Mouse (Mus musculus): ENCODE data around the gene Ankrd39. TPM values are rescaled to one million over a fixed set of nuclear protein-coding genes. Genes with fewer than 3 reads are reported as not detected.

The Ankrd39 gene
- total RNA-seq, 2 experiments from 2014 or later: 5.8 to 6.2 TPM

- DNase-seq: no peak
Measured at GRCm38 (mm10) chr1:36529875-36530274, 17.4 kb downstream of the Ankrd39 start.

- no peak for DNase-seq
Measured at GRCm38 (mm10) chr1:36529274-36529673, 18.0 kb downstream of the Ankrd39 start.

DNA sequence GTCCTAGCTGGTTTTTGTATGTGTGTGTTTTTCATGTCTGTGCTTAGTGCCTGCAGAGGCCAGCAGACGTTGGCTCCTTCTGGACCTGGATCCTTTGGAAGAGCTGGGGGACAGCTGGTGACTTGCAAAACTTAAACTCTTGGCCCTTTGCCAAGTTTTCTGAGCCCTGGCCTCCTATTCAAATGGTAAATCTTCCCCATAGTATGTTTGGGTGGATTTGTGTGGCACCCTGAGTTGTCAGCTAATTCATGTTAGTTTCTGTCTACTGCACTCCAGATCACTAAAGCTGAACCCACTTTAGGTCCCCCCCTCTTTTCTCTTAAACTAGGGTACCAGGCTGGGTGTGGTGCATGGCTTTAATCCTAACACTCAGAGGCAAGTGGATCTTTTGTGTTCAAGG, 18.9 kb downstream of the Ankrd39 start:
- DNase-seq: no peak

GRCm38 (mm10) chr1:36526903-36527302, 20.3 kb downstream of the Ankrd39 start:
- no peak for DNase-seq

DNA sequence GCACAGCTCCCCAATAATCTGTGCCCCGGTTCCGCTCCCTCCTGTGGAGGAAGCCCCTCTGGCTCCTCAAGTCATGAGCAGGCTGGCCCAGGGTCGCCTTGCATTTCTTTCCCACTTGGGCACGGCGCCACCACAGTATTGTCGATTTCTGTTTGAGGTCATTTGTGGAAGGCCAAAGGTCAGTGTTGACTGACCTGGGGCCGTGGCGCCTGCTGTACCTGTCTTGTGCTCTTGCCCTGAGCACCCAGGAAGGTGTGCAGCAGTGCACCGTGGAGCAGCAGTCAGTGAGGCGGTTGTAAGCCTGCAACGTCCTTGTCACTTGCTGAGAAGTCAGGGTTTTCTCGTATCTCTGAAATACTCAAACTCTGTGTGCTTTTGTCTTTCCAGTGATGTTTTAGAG, 21.5 kb downstream of the Ankrd39 start:
- no peak for DNase-seq

GRCm38 (mm10) chr1:36524058-36524457, 23.2 kb downstream of the Ankrd39 start:
- no peak for DNase-seq

DNA sequence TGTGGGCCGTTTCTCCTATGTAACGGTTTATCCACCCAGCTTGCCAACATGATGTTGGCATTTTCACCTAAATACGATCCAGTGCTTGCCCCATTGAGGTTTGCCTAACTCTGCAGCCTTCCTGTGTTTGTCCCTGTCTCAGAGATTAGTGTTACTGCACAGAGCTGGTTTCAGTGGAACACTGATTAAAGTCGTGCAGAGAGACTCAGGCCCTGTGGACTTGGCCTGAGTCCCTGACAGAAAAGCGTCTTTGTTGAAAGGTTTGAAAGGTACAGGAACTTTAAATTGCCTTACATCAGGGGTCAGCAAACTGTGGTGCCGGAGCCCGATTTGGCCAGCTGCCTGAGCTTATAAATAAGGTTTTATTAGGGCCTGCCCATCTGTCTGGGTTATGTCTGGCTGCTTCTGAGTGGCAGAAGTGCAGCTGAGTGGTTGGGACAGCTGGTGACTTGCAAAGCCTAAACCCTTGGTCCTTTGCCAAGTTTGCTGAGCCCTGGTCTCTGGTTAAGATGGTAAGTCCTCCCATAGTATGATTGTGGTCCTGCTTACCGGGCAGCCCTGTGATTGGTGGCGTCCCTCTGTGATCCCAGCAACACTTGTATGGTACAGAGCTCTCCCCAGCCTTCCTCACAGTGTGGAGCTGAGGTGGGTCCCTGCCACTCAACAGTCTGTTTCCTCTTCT, 23.8 kb downstream of the Ankrd39 start:
- DNase-seq: peak in 1 of 2 experiments; percentile 40

DNA sequence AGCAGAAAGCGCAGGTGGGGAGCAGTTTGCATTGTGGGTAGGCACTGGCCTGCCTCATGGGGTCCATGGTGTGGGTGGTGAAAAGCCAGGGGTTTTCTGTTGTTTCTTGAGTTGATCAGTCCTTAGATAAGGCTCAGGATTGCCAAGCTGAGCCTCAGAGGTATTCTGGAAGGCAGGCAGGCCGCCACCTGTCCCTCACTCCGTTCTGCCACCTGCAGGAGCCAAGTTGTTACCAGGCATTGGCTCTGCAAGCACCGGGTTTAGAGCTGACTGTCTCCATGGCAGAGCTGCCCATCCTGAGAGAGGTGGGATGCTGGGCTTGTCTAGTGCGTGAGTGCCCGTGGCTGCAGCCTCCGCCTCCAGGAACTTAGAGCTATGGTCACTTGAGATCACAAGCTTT, 25.0 kb downstream of the Ankrd39 start:
- no peak for DNase-seq

DNA sequence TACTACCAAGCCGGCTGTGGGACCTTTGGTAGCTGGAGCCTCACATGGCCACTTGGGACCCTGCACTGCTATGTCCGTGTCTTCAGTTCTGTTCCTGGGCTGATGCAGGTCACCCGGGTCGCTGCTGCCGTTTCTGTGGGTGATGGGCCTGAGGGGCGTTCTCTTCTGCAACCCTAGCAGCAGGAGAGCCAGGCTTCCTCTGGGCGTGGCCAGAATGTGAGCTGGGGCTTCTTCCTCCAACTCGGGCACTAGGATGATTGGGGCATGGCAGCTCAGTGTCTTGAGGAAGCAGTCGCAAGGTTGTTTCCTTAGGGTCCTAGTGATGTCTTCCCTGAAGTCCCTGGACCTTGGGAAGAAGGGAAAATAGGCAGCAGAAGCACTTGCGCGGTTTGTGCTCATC, 27.6 kb downstream of the Ankrd39 start:
- DNase-seq: no peak

- peak in 1 of 2 experiments; percentile 36 for DNase-seq
Measured at GRCm38 (mm10) chr1:36518259-36518658, 29.0 kb downstream of the Ankrd39 start.

- DNase-seq: no peak
Measured at GRCm38 (mm10) chr1:36513718-36514117, 33.5 kb downstream of the Ankrd39 start.

GRCm38 (mm10) chr1:36513310-36513709, 33.9 kb downstream of the Ankrd39 start:
- no peak for DNase-seq

DNA sequence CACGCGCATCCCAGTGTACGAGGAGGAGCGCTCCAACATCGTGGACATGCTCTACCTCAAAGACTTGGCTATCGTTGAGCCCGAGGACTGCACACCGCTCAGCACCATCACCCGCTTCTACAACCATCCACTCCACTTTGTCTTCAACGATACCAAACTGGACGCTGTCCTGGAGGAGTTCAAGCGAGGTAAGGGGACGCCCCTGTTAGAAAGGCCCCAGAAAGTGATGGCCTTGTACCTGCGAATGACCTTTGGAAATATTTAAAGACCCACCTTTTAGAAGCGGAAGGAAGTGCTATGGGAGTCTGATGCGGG, 34.3 kb downstream of the Ankrd39 start:
- no peak for DNase-seq

DNA sequence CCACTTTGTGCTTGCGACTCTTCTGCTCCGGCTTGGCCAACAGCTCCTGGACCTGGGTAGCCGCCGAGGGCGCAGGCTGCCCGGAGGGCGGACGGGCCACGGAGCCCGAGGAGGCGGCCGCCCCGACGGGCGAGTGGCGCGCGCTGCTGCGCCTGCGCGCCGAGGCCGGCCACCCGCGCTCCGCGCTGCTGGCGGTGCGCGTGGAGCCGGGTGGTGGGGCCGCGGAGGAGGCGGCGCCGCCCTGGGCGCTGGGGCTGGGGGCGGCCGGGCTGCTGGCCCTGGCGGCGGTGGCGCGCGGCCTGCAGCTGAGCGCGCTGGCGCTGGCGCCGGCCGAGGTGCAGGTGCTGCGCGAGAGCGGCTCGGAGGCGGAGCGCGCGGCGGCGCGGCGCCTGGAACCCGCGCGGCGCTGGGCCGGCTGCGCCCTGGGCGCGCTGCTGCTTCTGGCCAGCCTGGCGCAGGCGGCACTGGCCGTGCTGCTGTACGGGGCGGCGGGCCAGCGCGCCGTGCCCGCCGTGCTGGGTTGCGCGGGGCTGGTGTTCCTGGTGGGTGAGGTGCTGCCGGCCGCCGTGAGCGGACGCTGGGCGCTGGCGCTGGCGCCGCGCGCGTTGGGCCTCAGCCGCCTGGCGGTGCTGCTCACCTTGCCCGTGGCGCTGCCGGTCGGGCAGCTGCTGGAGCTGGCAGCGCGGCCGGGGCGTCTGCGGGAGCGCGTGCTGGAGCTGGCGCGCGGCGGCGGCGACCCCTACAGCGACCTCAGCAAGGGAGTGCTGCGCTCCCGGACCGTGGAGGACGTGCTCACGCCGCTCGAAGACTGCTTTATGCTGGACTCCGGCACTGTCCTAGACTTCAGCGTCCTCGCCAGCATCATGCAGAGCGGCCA, 34.9 kb downstream of the Ankrd39 start:
- peak; percentile 48 to 55 for DNase-seq

GRCm38 (mm10) chr1:36511289-36512021, 35.8 kb downstream of the Ankrd39 start, which contains the start of gene Cnnm3:
TSS of gene Cnnm3 (plus strand) at chr1:36511867.
- peak; percentile 100 for DNase-seq

- DNase-seq: peak in 1 of 2 experiments; percentile 63
Measured at GRCm38 (mm10) chr1:36508238-36508637, 39.0 kb downstream of the Ankrd39 start.

- peak; percentile 63 to 88 for DNase-seq
Measured at GRCm38 (mm10) chr1:36501261-36501660, 46.0 kb downstream of the Ankrd39 start.

- no peak for DNase-seq
Measured at GRCm38 (mm10) chr1:36497312-36497711, 49.9 kb downstream of the Ankrd39 start.

DNA sequence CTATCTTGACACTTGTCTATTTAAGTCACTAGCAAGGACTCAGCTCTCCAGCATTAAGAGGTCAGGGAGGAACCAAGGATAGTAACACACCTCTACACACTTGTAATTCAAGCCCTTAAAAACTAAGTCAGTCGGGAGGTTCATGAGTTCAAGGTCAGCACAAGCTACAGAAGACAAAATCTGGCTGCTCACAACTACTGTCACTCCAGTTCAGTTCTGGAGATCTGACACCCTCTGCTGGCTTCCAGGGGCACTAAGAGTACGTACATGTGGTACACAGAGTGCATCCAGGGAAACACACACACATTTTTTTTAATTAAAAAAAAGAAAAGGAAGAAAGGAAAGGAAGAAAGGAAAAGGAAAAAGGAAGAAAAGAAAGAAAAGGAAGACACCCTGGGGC, 50.5 kb downstream of the Ankrd39 start:
- DNase-seq: no peak

DNA sequence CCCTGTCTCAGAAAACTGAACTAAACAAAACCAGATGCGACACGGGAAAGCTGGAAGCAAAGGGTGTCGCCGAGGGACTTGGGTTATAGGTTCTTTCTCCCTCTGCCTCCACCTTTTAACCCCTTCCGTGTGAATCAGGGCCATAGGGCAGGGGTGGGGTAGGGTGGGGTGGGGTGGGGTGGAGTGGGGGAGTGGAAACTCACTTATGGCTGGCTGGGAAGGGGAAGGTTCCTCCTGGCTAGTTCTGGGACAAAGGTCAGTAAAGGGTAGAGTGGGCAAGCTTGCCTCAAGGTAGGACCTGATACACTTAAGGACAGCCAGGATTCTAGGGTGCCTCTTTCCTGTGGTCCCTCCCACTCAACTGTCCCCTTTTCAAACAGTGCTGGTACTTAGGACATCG, 53.9 kb downstream of the Ankrd39 start:
- no peak for DNase-seq

- DNase-seq: peak; percentile 75 to 80
Measured at GRCm38 (mm10) chr1:36492416-36493139, 54.7 kb downstream of the Ankrd39 start.

GRCm38 (mm10) chr1:36489661-36490060, 57.6 kb downstream of the Ankrd39 start:
- DNase-seq: no peak
